Mouse (Mus musculus): ENCODE measurements around the gene Sytl1. TPM values are rescaled to one million over a fixed set of nuclear protein-coding genes. Genes with fewer than 3 reads are reported as not detected.

Sytl1 gene
- 39.7 and 45.2 TPM in 2 replicates for polyA plus RNA-seq (2012; rRNA removed)

GRCm38 (mm10) chr4:133262882-133263281 is at the start of gene Sytl1:
TSS of gene Sytl1 (minus strand) at chr4:133263113.
- DNase-seq, result peak; percentile 54
- H3K27me3 ChIP-seq (ENCODE audit: control insufficient read depth, insufficient read depth, low read length), result no peaks in the 10 kb centered on the region
- H3K27ac ChIP-seq (ENCODE audit: control insufficient read depth, insufficient read depth, low read length), result peak within 1 kb of the TSS; percentile 51; the same call in 1 of the 2 replicates
- TF ChIP-seq POLR2A (IDR thresholded peaks at IDR 0.05; ENCODE audit: control insufficient read depth, extremely low read depth, insufficient read depth, low read length, poor library complexity), result no peak
- no peak for TF ChIP-seq CTCF (IDR thresholded peaks at IDR 0.05; ENCODE audit: borderline replicate concordance, control insufficient read depth, extremely low read depth, insufficient read depth, low read length, poor library complexity)
- peak within 1 kb of the TSS; percentile 41 for H3K4me3 ChIP-seq (ENCODE audit: control insufficient read depth, insufficient read depth, low read length)
- peaks cover 28% of the 10 kb centered on the region for H3K4me1 ChIP-seq (replicated peaks; ENCODE audit: control insufficient read depth, insufficient read depth, low read length)
- WGBS, result 4% methylated on average over 7 of the region's 7 CpGs
- peaks cover 28% of the 10 kb centered on the region for H3K36me3 ChIP-seq (ENCODE audit: control insufficient read depth, insufficient read depth, low read length)

- WGBS, result 0% methylated on average over 3 of the region's 3 CpGs
- H3K4me3 ChIP-seq (ENCODE audit: control insufficient read depth, insufficient read depth, low read length), result no peak overlapping the region
- no peaks in the 10 kb centered on the region for H3K4me1 ChIP-seq (replicated peaks; ENCODE audit: control insufficient read depth, insufficient read depth, low read length)
- TF ChIP-seq POLR2A (IDR thresholded peaks at IDR 0.05; ENCODE audit: control insufficient read depth, extremely low read depth, insufficient read depth, low read length, poor library complexity) (no peak), CTCF (IDR thresholded peaks at IDR 0.05; ENCODE audit: borderline replicate concordance, control insufficient read depth, extremely low read depth, insufficient read depth, low read length, poor library complexity) (peak; percentile 96)
- no peak overlapping the region for H3K27ac ChIP-seq (ENCODE audit: control insufficient read depth, insufficient read depth, low read length)
- peaks cover 16% of the 10 kb centered on the region for H3K36me3 ChIP-seq (ENCODE audit: control insufficient read depth, insufficient read depth, low read length)
- DNase-seq, result peak; percentile 90
- no peaks in the 10 kb centered on the region for H3K27me3 ChIP-seq (ENCODE audit: control insufficient read depth, insufficient read depth, low read length)
Observed at GRCm38 (mm10) chr4:133309948-133310347, 47.0 kb upstream of the Sytl1 start.

GRCm38 (mm10) chr4:133307331-133307730 is 44.4 kb upstream of the Sytl1 start:
- Histone ChIP-seq H3K4me3 (ENCODE audit: control insufficient read depth, insufficient read depth, low read length) (no peak overlapping the region), H3K4me1 (replicated peaks; ENCODE audit: control insufficient read depth, insufficient read depth, low read length) (no peaks in the 10 kb centered on the region), H3K27me3 (ENCODE audit: control insufficient read depth, insufficient read depth, low read length) (no peaks in the 10 kb centered on the region), H3K27ac (ENCODE audit: control insufficient read depth, insufficient read depth, low read length) (no peak overlapping the region), H3K36me3 (ENCODE audit: control insufficient read depth, insufficient read depth, low read length) (peaks cover 8% of the 10 kb centered on the region)
- 76% methylated on average over 3 of the region's 3 CpGs for WGBS
- TF ChIP-seq POLR2A (IDR thresholded peaks at IDR 0.05; ENCODE audit: control insufficient read depth, extremely low read depth, insufficient read depth, low read length, poor library complexity), result no peak
- TF ChIP-seq CTCF (IDR thresholded peaks at IDR 0.05; ENCODE audit: borderline replicate concordance, control insufficient read depth, extremely low read depth, insufficient read depth, low read length, poor library complexity), result peak; percentile 70; the same call in 1 of the 2 replicates
- peak; percentile 48 for DNase-seq

- WGBS, result 98% methylated on average over 7 of the region's 7 CpGs
- Histone ChIP-seq H3K4me3 (ENCODE audit: control insufficient read depth, insufficient read depth, low read length) (no peak overlapping the region), H3K27me3 (ENCODE audit: control insufficient read depth, insufficient read depth, low read length) (no peaks in the 10 kb centered on the region), H3K36me3 (ENCODE audit: control insufficient read depth, insufficient read depth, low read length) (peaks cover 13% of the 10 kb centered on the region), H3K27ac (ENCODE audit: control insufficient read depth, insufficient read depth, low read length) (no peak overlapping the region), H3K4me1 (replicated peaks; ENCODE audit: control insufficient read depth, insufficient read depth, low read length) (no peaks in the 10 kb centered on the region)
- no peak for TF ChIP-seq CTCF (IDR thresholded peaks at IDR 0.05; ENCODE audit: borderline replicate concordance, control insufficient read depth, extremely low read depth, insufficient read depth, low read length, poor library complexity)
- no peak for DNase-seq
Observed at GRCm38 (mm10) chr4:133305825-133306224, 42.9 kb upstream of the Sytl1 start.

- TF ChIP-seq CTCF (IDR thresholded peaks at IDR 0.05; ENCODE audit: borderline replicate concordance, control insufficient read depth, extremely low read depth, insufficient read depth, low read length, poor library complexity) (no peak), POLR2A (IDR thresholded peaks at IDR 0.05; ENCODE audit: control insufficient read depth, extremely low read depth, insufficient read depth, low read length, poor library complexity) (no peak)
- no peak for DNase-seq
- H3K4me3 ChIP-seq (ENCODE audit: control insufficient read depth, insufficient read depth, low read length), result no peak overlapping the region
- 96% methylated on average over 7 of the region's 7 CpGs for WGBS
- peaks cover 20% of the 10 kb centered on the region for H3K36me3 ChIP-seq (ENCODE audit: control insufficient read depth, insufficient read depth, low read length)
- H3K27ac ChIP-seq (ENCODE audit: control insufficient read depth, insufficient read depth, low read length), result no peak overlapping the region
- no peaks in the 10 kb centered on the region for H3K27me3 ChIP-seq (ENCODE audit: control insufficient read depth, insufficient read depth, low read length)
- peaks cover under 1% of the 10 kb centered on the region; the same call in 1 of the 2 replicates for H3K4me1 ChIP-seq (replicated peaks; ENCODE audit: control insufficient read depth, insufficient read depth, low read length)
Observed at GRCm38 (mm10) chr4:133304770-133305169, 41.9 kb upstream of the Sytl1 start.

- H3K4me1 ChIP-seq (replicated peaks; ENCODE audit: control insufficient read depth, insufficient read depth, low read length), result peaks cover 21% of the 10 kb centered on the region
- no peak overlapping the region for H3K27ac ChIP-seq (ENCODE audit: control insufficient read depth, insufficient read depth, low read length)
- no peak overlapping the region for H3K4me3 ChIP-seq (ENCODE audit: control insufficient read depth, insufficient read depth, low read length)
- DNase-seq, result no peak
- TF ChIP-seq CTCF (IDR thresholded peaks at IDR 0.05; ENCODE audit: borderline replicate concordance, control insufficient read depth, extremely low read depth, insufficient read depth, low read length, poor library complexity) (no peak), POLR2A (IDR thresholded peaks at IDR 0.05; ENCODE audit: control insufficient read depth, extremely low read depth, insufficient read depth, low read length, poor library complexity) (no peak)
- no peaks in the 10 kb centered on the region for H3K27me3 ChIP-seq (ENCODE audit: control insufficient read depth, insufficient read depth, low read length)
- peaks cover 20% of the 10 kb centered on the region for H3K36me3 ChIP-seq (ENCODE audit: control insufficient read depth, insufficient read depth, low read length)
- WGBS, result 96% methylated on average over 5 of the region's 5 CpGs
Observed at GRCm38 (mm10) chr4:133302668-133303067, 39.8 kb upstream of the Sytl1 start.

- H3K36me3 ChIP-seq (ENCODE audit: control insufficient read depth, insufficient read depth, low read length), result peaks cover 20% of the 10 kb centered on the region
- DNase-seq, result peak; percentile 67
- no peaks in the 10 kb centered on the region for H3K27me3 ChIP-seq (ENCODE audit: control insufficient read depth, insufficient read depth, low read length)
- no peak overlapping the region for H3K4me3 ChIP-seq (ENCODE audit: control insufficient read depth, insufficient read depth, low read length)
- H3K27ac ChIP-seq (ENCODE audit: control insufficient read depth, insufficient read depth, low read length), result no peak overlapping the region
- WGBS, result 33% methylated on average over 4 of the region's 4 CpGs
- peaks cover 21% of the 10 kb centered on the region for H3K4me1 ChIP-seq (replicated peaks; ENCODE audit: control insufficient read depth, insufficient read depth, low read length)
- peak; percentile 86; the same call in 1 of the 2 replicates for TF ChIP-seq CTCF (IDR thresholded peaks at IDR 0.05; ENCODE audit: borderline replicate concordance, control insufficient read depth, extremely low read depth, insufficient read depth, low read length, poor library complexity)
- TF ChIP-seq POLR2A (IDR thresholded peaks at IDR 0.05; ENCODE audit: control insufficient read depth, extremely low read depth, insufficient read depth, low read length, poor library complexity), result no peak
Observed at GRCm38 (mm10) chr4:133301802-133302201, 38.9 kb upstream of the Sytl1 start.

Measured in thymus, adult 2 months (tissue).